ENCODE assay signal across 8 mouse cellular contexts in genomic region chr1:179844894-179845293, GRCm38 (mm10). TPM values are rescaled to one million over a fixed set of nuclear protein-coding genes. Genes with fewer than 3 reads are reported as not detected.
DNase-seq lines count a peak whose midpoint lies in the region; ATAC-seq and TF ChIP-seq lines count a peak whose summit lies in the region.
"Had no signal": no experiment of that assay in that cellular context is flagged by ENCODE, and none has a peak within 500 bp of the region (broad histone marks: within the 10 kb centered on the region; RNA-seq: fewer than 3 reads in every experiment).

No protein-coding gene starts in this region.

- H3K9me3 ChIP-seq in hindbrain, embryonic 14.5 days (ENCODE audit: control insufficient read depth, low read length): no peaks in the 10 kb centered on the region
- H3K9me3 ChIP-seq: megakaryocyte, embryonic 14.5 days had no signal

- no peak overlapping the region for H3K4me3 ChIP-seq in hindbrain, embryonic 14.5 days (replicated peaks; ENCODE audit: low read length)
- H3K4me3 ChIP-seq: megakaryocyte, embryonic 14.5 days had no signal

- DNase-seq in Patski (ENCODE audit: low read depth, low spot score): no peak
- DNase-seq in cerebellum, adult 11-12 months: peak; percentile 64
- DNase-seq in hindbrain, embryonic 14.5 days (ENCODE audit: low spot score): no peak
- peak; percentile 33 to 37 for DNase-seq in left cerebral cortex, adult 8-10 months (ENCODE audit: low spot score in 2 of 2)
- DNase-seq in mesoderm, embryonic 11.5 days (ENCODE audit: low read depth, low spot score): peak; percentile 76
- DNase-seq in spleen, adult 18-20 months: peak; percentile 53 to 63

- ATAC-seq in Patski: peak; percentile 33
- ATAC-seq in frontal cortex, adult (ENCODE audit: low TSS enrichment): peak; percentile 72
- ATAC-seq in hindbrain, embryonic 14.5 days (ENCODE audit: low FRiP score): peak; percentile 31; the same call in 1 of the 2 replicates

- no peak overlapping the region for H3K9ac ChIP-seq in hindbrain, embryonic 14.5 days

- no peaks in the 10 kb centered on the region for H3K27me3 ChIP-seq in Patski
- no peaks in the 10 kb centered on the region for H3K27me3 ChIP-seq in hindbrain, embryonic 14.5 days (ENCODE audit: control insufficient read depth, insufficient read depth, low read length)
- H3K27me3 ChIP-seq: megakaryocyte, embryonic 14.5 days had no signal

- peak; percentile 78 for TF ChIP-seq CTCF in Patski (IDR thresholded peaks at IDR 0.05)

- no peaks in the 10 kb centered on the region for H3K36me3 ChIP-seq in hindbrain, embryonic 14.5 days (replicated peaks; ENCODE audit: control insufficient read depth, insufficient read depth)

- no peaks in the 10 kb centered on the region for H3K4me1 ChIP-seq in hindbrain, embryonic 14.5 days (replicated peaks; ENCODE audit: control insufficient read depth, insufficient read depth, low read length)

- POLR2A ChIA-PET in Patski (lab: Charles Lee): no interaction called here

- 24% methylated on average over 5 of the region's 5 CpGs for WGBS in hindbrain, embryonic 14.5 days

- CTCF ChIA-PET in Patski (lab: Charles Lee): interaction anchor here (0.7 to 2.8 kb wide), 10 partner anchors 9 to 176 kb away, joined by 3 to 19 read pairs (median 4); no protein-coding TSS in a partner anchor

- in situ Hi-C loops in Patski (cut with MboI; ENCODE audit: low pct_unique_long_range_greater_than_20kb): loop anchor here (5.0 to 10.0 kb wide), 2 partner anchors 43 to 200 kb away; partner anchors contain the start of genes Ahctf1 and Gm10518

- H3K27ac ChIP-seq in hindbrain, embryonic 14.5 days: no peak overlapping the region

- no peak overlapping the region for H3K4me2 ChIP-seq in hindbrain, embryonic 14.5 days (replicated peaks)

RNA-seq across cellular contexts. Expression of gene Ahctf1, which starts 41.4 kb away (rescaled TPM):
- 33.5 TPM for polyA plus RNA-seq in Patski (2021)
- polyA plus RNA-seq in hindbrain, embryonic 14.5 days (2014; fragmentation: Nextera tagmentation; extraction: Ambion mirVana): 17.5 and 19.2 TPM in 2 replicates
- total RNA-seq in left cerebral cortex, adult 8-10 months (2022): 10 to 100 TPM; 35.4 to 38.4 (median 36.1) TPM

RNA-seq across cellular contexts. Expression of gene Gm10518, which starts 41.7 kb away (rescaled TPM):
- polyA plus RNA-seq in Patski (2021): 0.35 TPM
- 0.27 TPM in 1 of 2 replicates, not detected in the other for polyA plus RNA-seq in hindbrain, embryonic 14.5 days (2014; fragmentation: Nextera tagmentation; extraction: Ambion mirVana)
- total RNA-seq in left cerebral cortex, adult 8-10 months (2022): not detected

Comparison
In these comparisons a context has a peak if more than half of its experiments do, and no peak if none do; other contexts are left out.
1. DNase-seq: peak in cerebellum, adult 11-12 months (single experiment), left cerebral cortex, adult 8-10 months (2 of 2), mesoderm, embryonic 11.5 days (single experiment) and spleen, adult 18-20 months (2 of 2); none in Patski (single experiment) and hindbrain, embryonic 14.5 days (single experiment).
2. Peak in every context shown above with its lines, with median percentiles within 50 percentile points of each other: ATAC-seq.